8 mouse cellular contexts compared by ENCODE assay signal in the genomic region with DNA sequence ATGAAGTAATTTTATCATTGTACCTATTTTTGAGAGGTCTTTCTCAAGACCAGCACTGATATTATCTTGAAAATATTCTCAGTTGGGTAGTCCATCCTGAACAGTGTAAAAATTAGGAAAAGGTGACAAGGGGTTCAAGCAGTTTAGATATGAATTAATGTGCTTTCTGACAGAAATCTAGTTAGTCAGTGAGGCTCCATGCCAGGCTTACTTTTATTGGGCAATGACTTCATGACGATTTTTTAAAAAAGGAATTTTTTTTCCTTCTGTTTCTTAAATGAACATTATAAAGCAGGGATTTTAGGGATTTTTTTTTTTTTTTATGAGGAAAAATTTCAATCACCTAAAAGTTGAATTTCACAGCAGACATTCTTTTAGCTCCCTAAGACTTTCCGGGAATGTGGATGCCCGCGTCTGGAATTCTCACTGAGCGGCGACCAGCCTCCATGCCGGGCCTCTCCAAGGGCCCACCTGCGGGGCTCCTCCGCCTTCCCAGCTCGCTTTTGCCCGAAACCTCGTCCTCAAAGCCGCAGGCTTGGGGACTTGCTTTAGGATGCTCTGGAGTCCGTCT. TPM values are rescaled to one million over a fixed set of nuclear protein-coding genes. Genes with fewer than 3 reads are reported as not detected.
DNase-seq lines count a peak whose midpoint lies in the region; ATAC-seq and TF ChIP-seq lines count a peak whose summit lies in the region.

No protein-coding gene starts in this region.

- peak overlapping the region; percentile 100 for H3K9ac ChIP-seq in heart, embryonic 12.5 days
- H3K9ac ChIP-seq in forebrain, embryonic 15.5 days (replicated peaks) = peak overlapping the region; percentile 86
- H3K9ac ChIP-seq in lung, embryonic 16.5 days (ENCODE audit: low read length) = peak overlapping the region; percentile 99

- peak overlapping the region; percentile 99 for H3K4me3 ChIP-seq in heart, embryonic 12.5 days
- peak overlapping the region; percentile 85 for H3K4me3 ChIP-seq in G1E (ENCODE audit: low read depth, low read length)
- peak overlapping the region; percentile 75 for H3K4me3 ChIP-seq in forebrain, embryonic 15.5 days
- peak overlapping the region; percentile 76 for H3K4me3 ChIP-seq in lung, embryonic 16.5 days (ENCODE audit: low read length)

- no peaks in the 10 kb centered on the region for H3K27me3 ChIP-seq in heart, embryonic 12.5 days (replicated peaks)
- no peaks in the 10 kb centered on the region for H3K27me3 ChIP-seq in G1E (ENCODE audit: insufficient read depth, low read length)
- H3K27me3 ChIP-seq in forebrain, embryonic 15.5 days = no peaks in the 10 kb centered on the region
- H3K27me3 ChIP-seq in lung, embryonic 16.5 days (ENCODE audit: control insufficient read depth, insufficient read depth, low read depth, low read length) = no peaks in the 10 kb centered on the region

- H3K4me1 ChIP-seq in heart, embryonic 12.5 days (replicated peaks) = peaks cover 14% of the 10 kb centered on the region
- peaks cover 33% of the 10 kb centered on the region for H3K4me1 ChIP-seq in G1E (ENCODE audit: insufficient read depth, low read depth, low read length)
- peaks cover 30% of the 10 kb centered on the region for H3K4me1 ChIP-seq in forebrain, embryonic 15.5 days
- peaks cover 12% of the 10 kb centered on the region for H3K4me1 ChIP-seq in lung, embryonic 16.5 days (replicated peaks; ENCODE audit: control insufficient read depth, insufficient read depth, low read length)

- WGBS in heart, embryonic 12.5 days = 2% methylated on average over 14 of the region's 14 CpGs
- under 1% methylated on average over 14 of the region's 14 CpGs for WGBS in forebrain, embryonic 15.5 days
- under 1% methylated on average over 14 of the region's 14 CpGs for WGBS in lung, embryonic 16.5 days

- no peaks in the 10 kb centered on the region for H3K9me3 ChIP-seq in heart, embryonic 12.5 days (replicated peaks)
- no peaks in the 10 kb centered on the region for H3K9me3 ChIP-seq in G1E (replicated peaks)
- no peaks in the 10 kb centered on the region for H3K9me3 ChIP-seq in forebrain, embryonic 15.5 days
- no peaks in the 10 kb centered on the region for H3K9me3 ChIP-seq in lung, embryonic 16.5 days (ENCODE audit: control insufficient read depth, low read length)

- ATAC-seq in heart, embryonic 12.5 days (ENCODE audit: insufficient number of reproducible peaks, low FRiP score) = peak; percentile 51
- ATAC-seq in G1E (ENCODE audit: extremely low read depth, insufficient number of reproducible peaks, low FRiP score, poor library complexity, severe bottlenecking) = no peak
- ATAC-seq in forebrain, embryonic 15.5 days (replicated peaks) = no peak
- peak; percentile 53 for ATAC-seq in lung, embryonic 16.5 days (ENCODE audit: low read depth)

- TF ChIP-seq CTCF in G1E (IDR thresholded peaks at IDR 0.05; ENCODE audit: low read depth, low read length) = no peak

- peak overlapping the region; percentile 64 for H3K4me2 ChIP-seq in heart, embryonic 12.5 days
- H3K4me2 ChIP-seq in forebrain, embryonic 15.5 days (replicated peaks) = peak overlapping the region; percentile 57
- H3K4me2 ChIP-seq in lung, embryonic 16.5 days (ENCODE audit: low read depth, low read length) = peak overlapping the region; percentile 80

- no peaks in the 10 kb centered on the region for H3K36me3 ChIP-seq in heart, embryonic 12.5 days
- peaks cover 10% of the 10 kb centered on the region for H3K36me3 ChIP-seq in G1E (replicated peaks)
- no peaks in the 10 kb centered on the region for H3K36me3 ChIP-seq in forebrain, embryonic 15.5 days
- H3K36me3 ChIP-seq in lung, embryonic 16.5 days (ENCODE audit: control insufficient read depth, insufficient read depth, low read length) = no peaks in the 10 kb centered on the region

- H3K27ac ChIP-seq in heart, embryonic 12.5 days (ENCODE audit: poor library complexity, severe bottlenecking) = peak overlapping the region; percentile 99
- peak overlapping the region; percentile 100 for H3K27ac ChIP-seq in forebrain, embryonic 15.5 days (replicated peaks)
- H3K27ac ChIP-seq in lung, embryonic 16.5 days (ENCODE audit: low read length) = peak overlapping the region; percentile 100

- DNase-seq in heart, postnatal 4 days = no peak
- DNase-seq in G1E (ENCODE audit: low spot score) = no peak
- DNase-seq in thymus, postnatal 0 days (ENCODE audit: low spot score) = no peak
- DNase-seq in adrenal gland, postnatal 10 days = no peak
- no peak for DNase-seq in urinary bladder, adult 2 months (ENCODE audit: low spot score)

RNA-seq across cellular contexts. Expression of a gene that starts 0.7 kb away (rescaled TPM):
- 14.2 and 16.8 TPM in 2 replicates for polyA plus RNA-seq in heart, embryonic 12.5 days (2016; fragmentation: Nextera tagmentation; extraction: Ambion mirVana)
- total RNA-seq in heart, postnatal 4 days (2021) = 10 to 100 TPM; 43.9 to 46.0 TPM
- total RNA-seq in G1E (2014; fragmentation: Nextera tagmentation) (81.0 and 88.0 TPM in 2 replicates), G1E (2017) (27.6 and 32.3 TPM in 2 replicates)
- 43.1 and 45.8 TPM in 2 replicates for polyA plus RNA-seq in G1E (2012)
- polyA plus RNA-seq in forebrain, embryonic 15.5 days (2015; fragmentation: Nextera tagmentation; extraction: Ambion mirVana) = 17.5 and 19.6 TPM in 2 replicates
- 11.1 and 12.1 TPM in 2 replicates for polyA plus RNA-seq in lung, embryonic 16.5 days (2015; fragmentation: Nextera tagmentation; extraction: Ambion mirVana)
- polyA plus RNA-seq in thymus, postnatal 0 days (2015; fragmentation: Nextera tagmentation; extraction: Ambion mirVana) = 9.0 and 12.5 TPM in 2 replicates
- total RNA-seq in adrenal gland, postnatal 10 days (2021) = 10 to 100 TPM; 46.8 to 52.7 TPM
- polyA plus RNA-seq in urinary bladder, adult 2 months (2012; rRNA removed) = 22.9 and 26.4 TPM in 2 replicates

Comparison
In these comparisons a context has a peak if more than half of its experiments do, and no peak if none do; other contexts are left out.
1. ATAC-seq: peak in heart, embryonic 12.5 days (single experiment) and lung, embryonic 16.5 days (single experiment); none in G1E (single experiment) and forebrain, embryonic 15.5 days (single experiment).
2. Peak in every context shown above with its lines, with median percentiles within 50 percentile points of each other: H3K27ac ChIP-seq, H3K4me2 ChIP-seq, H3K4me3 ChIP-seq and H3K9ac ChIP-seq.